Mouse (Mus musculus) bone marrow macrophage, adult 2 months (primary cell): ENCODE measurements around the gene Tmie.

Source experiments
- CTCF ChIP-seq: IDR thresholded peaks from 2 replicates; pipeline ENCODE4 v1.5.1; 2012; ENCODE audit warnings: low read depth, mild to moderate bottlenecking, low read length, moderate library complexity
- POLR2A ChIP-seq: IDR thresholded peaks from 2 replicates; pipeline ENCODE4 v1.6.1; 2012; ENCODE audit warnings: mild to moderate bottlenecking, low read depth, low read length, borderline replicate concordance

GRCm38 (mm10) chr9:110849162-110849561, 30.8 kb downstream of the Tmie start:
- no peak for TF ChIP-seq CTCF
- TF ChIP-seq POLR2A: no peak
